Mouse (Mus musculus) heart, adult 18-20 months (tissue): ENCODE measurements around the gene Srcap. TPM values are rescaled to one million over a fixed set of nuclear protein-coding genes. Genes with fewer than 3 reads are reported as not detected.
"Not testable (repeated sequence)": the region's sequence is repeated elsewhere in the genome, so short reads cannot be mapped to it uniquely, and the experiment has no call there.

Experiments used
- DNase-seq, 2 experiments: peaks; one replicate each; pipeline ENCODE4 v3.0.0; 2021 to 2022; ENCODE audit warnings: mixed read lengths in 1 of 2
- total RNA-seq, 2 experiments: library from RNA; stranded (reverse); gene quantifications; 2 replicates each; pipeline ENCODE4 v1.2.3; 2021

The Srcap gene
- total RNA-seq, 2 experiments from 2014 or later = 47.1 to 56.4 TPM

DNA sequence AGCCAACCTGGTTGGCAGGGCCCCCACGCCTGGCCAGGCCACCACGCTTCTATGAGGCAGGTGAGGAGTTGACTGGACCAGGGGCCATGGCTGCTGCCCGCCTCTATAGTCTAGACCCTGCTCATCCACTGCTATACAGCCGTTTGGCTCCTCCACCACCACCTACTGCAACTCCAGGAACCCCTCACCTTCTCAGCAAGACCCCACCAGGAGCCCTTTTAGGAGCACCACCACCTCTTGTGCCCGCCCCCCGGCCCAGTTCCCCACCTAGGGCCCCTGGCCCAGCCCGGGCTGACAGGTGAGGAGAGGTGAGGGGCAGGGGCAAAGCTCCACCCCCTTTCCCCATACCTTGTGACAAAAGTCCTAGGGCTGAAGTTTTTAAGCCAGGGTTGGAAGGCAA, 21.8 kb upstream of the Srcap start:
- no peak for DNase-seq

- no peak for DNase-seq
These were observed 19.9 kb upstream of the Srcap start for GRCm38 (mm10) chr7:127491846-127492245.

DNA sequence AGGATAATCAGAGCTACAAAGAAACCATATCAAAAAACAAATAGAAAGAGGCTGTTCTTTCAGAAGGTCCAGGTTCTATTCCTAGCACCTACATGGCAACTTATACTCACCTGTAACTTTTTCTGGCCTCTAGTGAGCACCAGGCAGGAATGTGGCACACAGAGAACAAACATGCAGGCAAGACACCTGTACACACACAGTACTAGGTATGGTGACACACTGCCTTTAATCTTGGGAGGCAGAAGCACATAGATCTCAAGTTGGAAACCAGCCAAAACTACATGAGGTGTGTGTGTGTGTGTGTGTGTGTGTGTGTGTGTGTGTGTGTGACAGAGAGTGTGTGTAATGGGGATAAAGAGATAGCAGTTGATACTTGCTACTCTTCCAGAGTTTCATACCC, 17.1 kb upstream of the Srcap start:
- DNase-seq = no peak

DNA sequence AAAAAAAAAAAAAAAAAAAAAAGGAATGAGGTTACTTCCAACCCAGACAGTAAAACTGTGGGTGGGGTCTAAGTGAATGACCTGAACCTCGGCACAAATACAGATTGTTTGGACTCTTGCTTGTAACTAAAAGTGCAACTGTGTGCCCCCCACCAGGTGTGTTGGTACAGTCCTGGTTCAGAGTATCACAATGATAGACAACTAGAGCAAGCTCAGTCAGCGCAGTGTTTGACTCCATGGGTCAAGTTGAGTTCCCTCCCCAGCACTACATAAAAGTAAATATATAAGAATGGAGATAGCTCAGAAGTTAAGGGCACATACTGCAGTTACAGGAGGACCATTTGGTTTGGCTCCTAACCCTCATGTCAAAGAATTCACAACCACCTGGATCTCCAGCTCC, 14.4 kb upstream of the Srcap start:
- DNase-seq = no peak

GRCm38 (mm10) chr7:127498407-127498806, 13.4 kb upstream of the Srcap start:
- DNase-seq = peak; percentile 45 to 50

- DNase-seq = no peak
These were observed 3.5 kb upstream of the Srcap start for GRCm38 (mm10) chr7:127508291-127508690.

DNA sequence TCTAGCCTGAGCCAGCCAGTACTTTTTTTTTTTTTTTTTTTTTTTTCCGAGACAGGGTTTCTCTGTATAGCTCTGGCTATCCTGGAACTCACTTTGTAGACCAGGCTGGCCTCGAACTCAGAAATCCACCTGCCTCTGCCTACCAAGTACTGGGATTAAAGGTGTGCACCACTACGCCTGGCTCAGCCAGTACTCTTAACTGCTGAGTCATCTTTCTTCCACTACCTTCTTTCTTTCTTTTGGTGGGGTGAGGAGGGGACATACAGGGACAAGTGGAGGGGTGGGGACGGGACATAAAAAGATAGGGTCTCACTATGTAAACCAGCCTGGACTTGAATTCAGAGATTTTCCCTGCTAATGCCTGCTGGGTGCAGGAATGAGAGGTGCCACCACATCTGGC, 2.0 kb upstream of the Srcap start:
- DNase-seq = not testable (repeated sequence)

GRCm38 (mm10) chr7:127511241-127511640, 542 bp upstream of the Srcap start:
- DNase-seq = no peak

GRCm38 (mm10) chr7:127512231-127513015, 640 bp downstream of the Srcap start:
- peak; percentile 82 to 93 for DNase-seq

DNA sequence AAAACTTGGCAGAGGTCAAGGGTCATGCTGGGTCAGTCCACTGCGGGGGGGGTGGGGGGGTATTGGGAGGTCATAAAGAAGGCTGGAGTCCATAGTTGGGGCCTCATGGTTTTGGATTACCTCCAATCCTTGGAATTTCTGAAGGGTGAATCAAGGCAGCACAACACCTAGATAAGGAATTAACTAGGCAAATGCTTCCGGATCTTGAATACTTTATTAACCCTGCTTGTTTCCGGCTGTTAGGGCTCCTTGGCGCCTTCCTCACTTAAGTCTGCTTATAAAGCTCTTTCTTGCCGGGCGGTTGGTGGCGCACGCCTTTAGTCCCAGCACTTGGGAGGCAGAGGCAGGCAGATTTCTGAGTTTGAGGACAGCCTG, 1.2 kb downstream of the Srcap start:
- peak in 1 of 2 experiments; percentile 67 for DNase-seq

- DNase-seq = peak in 1 of 2 experiments; percentile 4
These were observed 2.0 kb downstream of the Srcap start for GRCm38 (mm10) chr7:127513781-127514180.

DNA sequence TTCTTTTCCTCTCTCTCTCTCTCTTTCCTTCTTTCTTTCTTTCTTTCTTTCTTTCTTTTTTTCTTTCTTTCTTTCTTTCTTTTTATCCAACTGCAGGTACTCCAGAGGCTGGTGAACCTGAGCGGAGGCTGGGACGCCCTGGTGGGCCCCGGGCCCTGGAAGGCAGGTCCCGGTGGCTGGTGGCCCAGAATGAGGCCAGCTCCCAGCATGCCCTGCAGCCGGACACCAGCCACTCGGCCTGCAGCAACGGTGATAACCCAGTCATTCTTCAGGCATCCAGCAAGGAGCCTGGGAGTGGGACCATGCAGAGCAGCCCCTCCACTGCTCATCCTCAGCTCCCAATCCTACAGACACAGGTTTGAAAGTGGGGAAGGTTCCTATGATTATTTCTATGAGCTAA, 4.1 kb downstream of the Srcap start:
- DNase-seq = peak; percentile 18 to 21

DNA sequence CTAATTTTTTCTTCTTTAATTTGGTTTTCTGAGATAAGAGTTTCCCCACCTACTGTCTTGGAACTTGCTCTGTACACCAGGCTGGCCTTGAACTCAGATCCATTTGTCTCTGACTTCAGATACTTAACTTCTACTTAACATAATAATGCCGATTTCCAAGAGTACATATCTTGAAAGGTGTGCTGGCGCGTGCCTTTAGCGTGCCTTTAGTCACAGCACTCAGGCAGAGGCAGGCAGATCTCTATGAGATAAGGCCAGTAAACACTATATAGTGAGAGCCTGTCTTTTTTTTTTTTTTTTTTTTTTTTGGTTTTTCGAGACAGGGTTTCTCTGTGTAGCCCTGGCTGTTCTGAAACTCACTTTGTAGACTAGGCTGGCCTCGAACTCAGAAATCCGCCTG, 4.6 kb downstream of the Srcap start:
- DNase-seq = no peak

- DNase-seq = no peak
These were observed 7.5 kb downstream of the Srcap start, which contains the start of gene Gm42715 for GRCm38 (mm10) chr7:127519284-127519683. TSS of gene Gm42715 (plus strand) at chr7:127519584.

GRCm38 (mm10) chr7:127541671-127542070, 29.9 kb downstream of the Srcap start:
- peak; percentile 48 to 57 for DNase-seq

GRCm38 (mm10) chr7:127549116-127549835, 37.5 kb downstream of the Srcap start:
- peak; percentile 74 to 80 for DNase-seq

GRCm38 (mm10) chr7:127551558-127551957, 39.8 kb downstream of the Srcap start:
- no peak for DNase-seq

- DNase-seq = no peak
These were observed 48.8 kb downstream of the Srcap start for GRCm38 (mm10) chr7:127560580-127560979.

GRCm38 (mm10) chr7:127561340-127561858, 49.6 kb downstream of the Srcap start, which contains the start of gene Tmem265:
TSS of gene Tmem265 (plus strand) at chr7:127561390.
- no peak for DNase-seq

DNA sequence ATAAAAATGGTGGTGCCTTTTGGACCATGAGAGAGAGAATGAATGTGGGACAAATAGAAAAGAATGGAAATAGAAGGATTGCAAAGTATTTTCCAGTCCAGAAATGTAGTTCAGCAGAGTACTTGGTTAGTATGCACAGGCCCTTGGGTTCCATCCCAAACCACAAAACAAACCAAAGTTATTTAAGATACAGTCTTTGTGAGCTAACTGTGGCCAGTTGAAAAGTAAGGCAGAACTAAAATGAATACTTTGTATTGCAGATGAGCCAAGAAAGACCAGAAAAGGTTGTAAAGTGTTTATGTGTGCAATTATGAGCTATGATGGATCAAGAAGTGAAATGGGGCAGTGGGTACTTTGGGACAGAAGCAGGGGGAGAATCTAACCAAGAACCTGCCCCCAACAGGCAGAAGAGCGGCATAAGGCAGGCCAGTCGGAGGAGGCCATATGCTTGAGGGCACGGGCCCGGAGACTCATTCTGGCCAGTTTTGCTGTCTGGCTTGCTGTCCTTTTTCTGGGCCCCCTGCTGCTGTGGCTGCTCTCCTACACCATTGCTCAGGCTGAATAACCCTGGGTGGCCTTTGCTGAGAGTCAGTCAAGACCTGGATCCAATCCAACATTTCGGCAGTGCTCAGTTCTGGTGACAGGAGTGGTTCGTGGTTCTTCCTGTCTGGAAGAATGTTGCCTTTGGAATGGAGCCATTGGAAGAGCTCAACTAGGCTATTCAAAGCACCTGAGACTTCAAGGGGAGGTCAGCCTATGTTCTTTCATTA, 52.8 kb downstream of the Srcap start:
- peak; percentile 67 to 73 for DNase-seq

GRCm38 (mm10) chr7:127572895-127573471, 61.2 kb downstream of the Srcap start, which contains the start of gene Phkg2:
TSS of gene Phkg2 (plus strand) at chr7:127573340.
- peak; percentile 95 to 99 for DNase-seq

DNA sequence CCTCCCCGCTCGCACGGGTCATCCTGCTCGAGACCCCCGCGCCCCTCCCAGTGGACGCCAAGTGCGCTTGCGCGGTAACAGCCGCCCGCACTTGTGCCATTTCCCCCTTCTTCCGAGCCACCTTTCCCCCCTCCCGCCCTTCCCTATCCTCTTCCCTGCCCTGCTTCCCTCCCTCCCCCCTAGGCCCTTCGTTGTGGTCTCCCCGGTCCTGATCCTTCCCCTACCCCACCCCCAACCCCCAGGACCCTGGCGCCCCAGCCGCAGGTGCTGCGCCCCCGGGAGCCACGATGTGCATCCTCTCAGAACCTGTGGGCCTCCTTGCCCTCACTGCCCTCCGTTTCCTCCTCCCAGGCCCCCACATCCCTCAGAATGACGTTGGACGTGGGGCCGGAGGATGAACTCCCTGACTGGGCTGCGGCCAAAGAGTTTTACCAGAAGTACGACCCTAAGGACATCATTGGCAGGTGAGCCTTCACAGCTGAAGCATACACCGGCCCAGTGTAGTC, 61.8 kb downstream of the Srcap start:
- DNase-seq = peak in 1 of 2 experiments; percentile 37
